Mouse (Mus musculus) cerebellum, adult 9-11 months (tissue): ENCODE measurements around the gene Psg27.
"Not testable (repeated sequence)": the region's sequence is repeated elsewhere in the genome, so short reads cannot be mapped to it uniquely, and the experiment has no call there.

Source experiments
- DNase-seq: peaks from one replicate; pipeline ENCODE4 v3.0.0; 2022

The Psg27 gene

GRCm38 (mm10) chr7:18567205-18567604, at the start of gene Psg27:
TSS of gene Psg27 (minus strand) at chr7:18567305.
- DNase-seq, result no peak

GRCm38 (mm10) chr7:18616401-18616800, 49.3 kb upstream of the Psg27 start, which contains the start of gene Psg23:
TSS of gene Psg23 (minus strand) at chr7:18616501.
- DNase-seq, result not testable (repeated sequence)

GRCm38 (mm10) chr7:18559850-18560249, 7.3 kb downstream of the Psg27 start:
- no peak for DNase-seq

GRCm38 (mm10) chr7:18555751-18556150, 11.4 kb downstream of the Psg27 start:
- not testable (repeated sequence) for DNase-seq

- DNase-seq, result no peak
These were observed 33.7 kb downstream of the Psg27 start for GRCm38 (mm10) chr7:18533420-18533819.

GRCm38 (mm10) chr7:18532169-18532568, 34.9 kb downstream of the Psg27 start, which contains the start of gene Psg25:
TSS of gene Psg25 (minus strand) at chr7:18532269.
- no peak for DNase-seq

- DNase-seq, result no peak
These were observed 42.4 kb downstream of the Psg27 start for GRCm38 (mm10) chr7:18524668-18525067.

GRCm38 (mm10) chr7:18512848-18513247, 54.3 kb downstream of the Psg27 start:
- not testable (repeated sequence) for DNase-seq

GRCm38 (mm10) chr7:18512417-18512816, 54.7 kb downstream of the Psg27 start:
- DNase-seq, result not testable (repeated sequence)

GRCm38 (mm10) chr7:18511479-18511878, 55.6 kb downstream of the Psg27 start:
- no peak for DNase-seq
